Mouse (Mus musculus) stomach, postnatal 0 days (tissue): Measurements from ENCODE around the gene Zfp536. TPM values are rescaled to one million over a fixed set of nuclear protein-coding genes. Genes with fewer than 3 reads are reported as not detected.

Experiments
- ATAC-seq: fragments of 200-750 bp; cut with Nextera tagmentation; 2 replicates; pipeline ENCODE4 v1.8.0; 2017; ENCODE audit not compliant: low FRiP score, low TSS enrichment
- DNase-seq: peaks from one replicate; pipeline ENCODE4 v3.0.0-alpha.2; 2016; ENCODE audit warnings: low spot score
- H3K27ac ChIP-seq: fragments of 300-500 bp; sonication (generic); replicated peaks from 2 replicates; pipeline ENCODE4 v1.5.1; 2014; ENCODE audit warnings: mild to moderate bottlenecking, control low read depth
- H3K27me3 ChIP-seq: fragments of 300-500 bp; sonication (generic); 2 replicates; pipeline ENCODE4 v1.6.1; 2014; ENCODE audit warnings: low read length; ENCODE audit not compliant: control insufficient read depth, insufficient read depth
- H3K36me3 ChIP-seq: fragments of 300-500 bp; sonication (generic); 2 replicates; pipeline ENCODE4 v1.6.1; 2014; ENCODE audit warnings: low read length, mixed read lengths; ENCODE audit not compliant: control insufficient read depth, insufficient read depth
- H3K4me1 ChIP-seq: fragments of 300-500 bp; sonication (generic); replicated peaks from 2 replicates; pipeline ENCODE4 v1.6.1; 2014; ENCODE audit warnings: antibody characterized with exemption; ENCODE audit not compliant: control insufficient read depth, insufficient read depth
- H3K4me2 ChIP-seq: fragments of 300-500 bp; sonication (generic); replicated peaks from 2 replicates; pipeline ENCODE4 v1.6.1; 2014; ENCODE audit warnings: low read depth, mild to moderate bottlenecking, control low read depth, moderate library complexity
- H3K4me3 ChIP-seq: fragments of 300-500 bp; sonication (generic); 2 replicates; pipeline ENCODE4 v1.5.1; 2014; ENCODE audit warnings: low read depth, low read length, control low read depth
- H3K9ac ChIP-seq: fragments of 300-500 bp; sonication (generic); 2 replicates; pipeline ENCODE4 v1.6.1; 2014; ENCODE audit warnings: mild to moderate bottlenecking, low read length, control low read depth, mixed read lengths
- H3K9me3 ChIP-seq: fragments of 300-500 bp; sonication (generic); 2 replicates; pipeline ENCODE4 v1.6.1; 2016; ENCODE audit warnings: low read length; ENCODE audit not compliant: control insufficient read depth
- CTCF ChIP-seq: IDR thresholded peaks from 2 replicates; pipeline ENCODE4 v1.5.1; 2016; ENCODE audit warnings: antibody characterized with exemption, low read depth, mild to moderate bottlenecking, moderate library complexity
- EP300 ChIP-seq: optimal IDR thresholded peaks from 2 replicates; pipeline ENCODE3; 2016; ENCODE audit warnings: antibody characterized with exemption
- WGBS: fragments of 180-500 bp; shearing (Covaris S2); extraction: QIAGEN DNeasy Blood & Tissue Kit; methylation state at CpG from one replicate; pipeline ENCODE4 v1.1.7; 2014; 5-methylcytosine and 5-hydroxymethylcytosine counted together
- polyA plus RNA-seq: library from polyadenylated mRNA; unstranded; fragments of >200 nt; fragmentation: Nextera tagmentation; extraction: Ambion mirVana; gene quantifications from 2 replicates; pipeline ENCODE4 v1.2.1, GENCODE M21; 2015

Zfp536 gene
- polyA plus RNA-seq, 1 experiment from 2014 or later = 4.3 TPM

GRCm38 (mm10) chr7:37625758-37626157, 147.7 kb downstream of the Zfp536 start:
- ATAC-seq (no peak), DNase-seq (no peak)
- Histone ChIP-seq H3K4me1 (no peaks in the 10 kb centered on the region), H3K4me2 (no peak overlapping the region), H3K4me3 (no peak overlapping the region), H3K36me3 (no peaks in the 10 kb centered on the region), H3K9me3 (no peaks in the 10 kb centered on the region), H3K27ac (no peak overlapping the region), H3K9ac (no peak overlapping the region), H3K27me3 (no peaks in the 10 kb centered on the region)
- 68% methylated on average over 8 of the region's 8 CpGs for WGBS
- TF ChIP-seq CTCF (no peak), EP300 (no peak)

- Histone ChIP-seq H3K4me1 (no peaks in the 10 kb centered on the region), H3K27ac (no peak overlapping the region), H3K36me3 (no peaks in the 10 kb centered on the region), H3K9ac (peak overlapping the region; percentile 54; the same call in 1 of the 2 replicates), H3K27me3 (no peaks in the 10 kb centered on the region), H3K4me3 (peak overlapping the region; percentile 44), H3K9me3 (no peaks in the 10 kb centered on the region), H3K4me2 (peak overlapping the region; percentile 77)
- WGBS = 22% methylated on average over 20 of the region's 20 CpGs
- TF ChIP-seq CTCF (peak; percentile 18; the same call in 1 of the 2 replicates), EP300 (no peak)
- DNase-seq (peak; percentile 17), ATAC-seq (peak; percentile 45; the same call in 1 of the 2 replicates)
Observed at GRCm38 (mm10) chr7:37624759-37625340, 148.6 kb downstream of the Zfp536 start.

- Histone ChIP-seq H3K4me1 (no peaks in the 10 kb centered on the region), H3K4me3 (peak overlapping the region; percentile 44), H3K27me3 (no peaks in the 10 kb centered on the region), H3K36me3 (no peaks in the 10 kb centered on the region), H3K9ac (peak overlapping the region; percentile 54), H3K27ac (no peak overlapping the region), H3K4me2 (peak overlapping the region; percentile 77), H3K9me3 (no peaks in the 10 kb centered on the region)
- DNase-seq = peak; percentile 65
- ATAC-seq = peak; percentile 60
- TF ChIP-seq EP300 (no peak), CTCF (no peak)
- WGBS = 4% methylated on average over 44 of the region's 62 CpGs
Observed at GRCm38 (mm10) chr7:37623903-37624758, 149.3 kb downstream of the Zfp536 start.

GRCm38 (mm10) chr7:37619254-37619653, 154.2 kb downstream of the Zfp536 start:
- Histone ChIP-seq H3K4me3 (no peak overlapping the region), H3K4me1 (no peaks in the 10 kb centered on the region), H3K36me3 (no peaks in the 10 kb centered on the region), H3K4me2 (no peak overlapping the region), H3K27me3 (no peaks in the 10 kb centered on the region), H3K27ac (no peak overlapping the region), H3K9me3 (no peaks in the 10 kb centered on the region), H3K9ac (no peak overlapping the region)
- WGBS = 74% methylated on average over 7 of the region's 7 CpGs
- TF ChIP-seq CTCF (no peak), EP300 (no peak)
- no peak for ATAC-seq
- DNase-seq = no peak

- TF ChIP-seq CTCF (no peak), EP300 (no peak)
- Histone ChIP-seq H3K4me2 (no peak overlapping the region), H3K4me3 (no peak overlapping the region), H3K36me3 (no peaks in the 10 kb centered on the region), H3K27ac (no peak overlapping the region), H3K4me1 (no peaks in the 10 kb centered on the region), H3K9ac (no peak overlapping the region), H3K9me3 (no peaks in the 10 kb centered on the region), H3K27me3 (no peaks in the 10 kb centered on the region)
- no peak for ATAC-seq
- WGBS = 77% methylated on average over 2 of the region's 2 CpGs
- no peak for DNase-seq
Observed at GRCm38 (mm10) chr7:37617880-37618279, 155.6 kb downstream of the Zfp536 start.

GRCm38 (mm10) chr7:37615932-37616331, 157.5 kb downstream of the Zfp536 start:
- Histone ChIP-seq H3K27ac (no peak overlapping the region), H3K4me2 (no peak overlapping the region), H3K4me3 (no peak overlapping the region), H3K27me3 (no peaks in the 10 kb centered on the region), H3K4me1 (no peaks in the 10 kb centered on the region), H3K9me3 (no peaks in the 10 kb centered on the region), H3K9ac (no peak overlapping the region), H3K36me3 (no peaks in the 10 kb centered on the region)
- WGBS = 78% methylated on average over 4 of the region's 4 CpGs
- no peak for TF ChIP-seq CTCF
- TF ChIP-seq EP300 = no peak
- no peak for ATAC-seq
- no peak for DNase-seq
